Comparison of ENCODE assay signal across 8 mouse cellular contexts in genomic region chr15:96665889-96666288, GRCm38 (mm10). TPM values are rescaled to one million over a fixed set of nuclear protein-coding genes. Genes with fewer than 3 reads are reported as not detected.
DNase-seq lines count a peak whose midpoint lies in the region; ATAC-seq and TF ChIP-seq lines count a peak whose summit lies in the region.

No protein-coding gene starts in this region.

- H3K9ac ChIP-seq in liver, postnatal 0 days (replicated peaks): no peak overlapping the region
- no peak overlapping the region for H3K9ac ChIP-seq in neural tube, embryonic 12.5 days

- WGBS in large intestine, adult 2 months: under 1% methylated on average over 3 of the region's 3 CpGs
- 4% methylated on average over 3 of the region's 3 CpGs for WGBS in liver, postnatal 0 days (ENCODE audit: insufficient replicate concordance)
- WGBS in neural tube, embryonic 12.5 days: 14% methylated on average over 3 of the region's 3 CpGs

- peak overlapping the region; percentile 67 for H3K4me2 ChIP-seq in liver, postnatal 0 days (ENCODE audit: low read depth, low read length)
- H3K4me2 ChIP-seq in neural tube, embryonic 12.5 days (replicated peaks): peak overlapping the region; percentile 43; the same call in 1 of the 2 replicates

- peak; percentile 95 for DNase-seq in brain, adult 2 months (ENCODE audit: low read depth, low spot score)
- peak; percentile 63 to 69 for DNase-seq in heart, postnatal 36 days
- peak; percentile 72 for DNase-seq in large intestine, adult 2 months (ENCODE audit: low read depth, low spot score)
- DNase-seq in liver, postnatal 0 days: peak; percentile 75
- DNase-seq in thymus, postnatal 0 days (ENCODE audit: low spot score): peak; percentile 95

- no peak overlapping the region for H3K4me3 ChIP-seq in E14TG2a.4 (replicated peaks; ENCODE audit: low read length)
- peak overlapping the region; percentile 11; the same call in 1 of the 2 replicates for H3K4me3 ChIP-seq in liver, postnatal 0 days (ENCODE audit: low read depth, low read length)
- H3K4me3 ChIP-seq in neural tube, embryonic 12.5 days: no peak overlapping the region

- intact Hi-C loops in heart, postnatal 36 days (cut with DNase I): loop anchor here (2.0 to 10.0 kb wide), 2 partner anchors 123 to 519 kb away; no protein-coding TSS in a partner anchor

- H3K36me3 ChIP-seq in E14TG2a.4 (ENCODE audit: insufficient read depth, low read length): no peaks in the 10 kb centered on the region
- no peaks in the 10 kb centered on the region for H3K36me3 ChIP-seq in liver, postnatal 0 days (replicated peaks; ENCODE audit: insufficient read depth, low read length)
- no peaks in the 10 kb centered on the region for H3K36me3 ChIP-seq in neural tube, embryonic 12.5 days

- no peaks in the 10 kb centered on the region for H3K9me3 ChIP-seq in E14TG2a.4 (ENCODE audit: low read length)
- no peaks in the 10 kb centered on the region for H3K9me3 ChIP-seq in liver, postnatal 0 days (ENCODE audit: low read length)
- no peaks in the 10 kb centered on the region for H3K9me3 ChIP-seq in neural tube, embryonic 12.5 days

- peaks cover 13% of the 10 kb centered on the region for H3K27me3 ChIP-seq in E14TG2a.4 (ENCODE audit: insufficient read depth, low read length)
- H3K27me3 ChIP-seq in liver, postnatal 0 days (ENCODE audit: insufficient read depth, low read length): no peaks in the 10 kb centered on the region
- no peaks in the 10 kb centered on the region for H3K27me3 ChIP-seq in neural tube, embryonic 12.5 days (replicated peaks)

- no peak for TF ChIP-seq EP300 in liver, postnatal 0 days (IDR thresholded peaks at IDR 0.05; ENCODE audit: low read depth)

- TF ChIP-seq CTCF in E14TG2a.4 (conservative IDR thresholded peaks at IDR 0.05; ENCODE audit: low read length): peak; percentile 62
- peak; percentile 93 for TF ChIP-seq CTCF in liver, postnatal 0 days (IDR thresholded peaks at IDR 0.05; ENCODE audit: low read depth)

- peak; percentile 82 for ATAC-seq in erythroblast, adult 5-6 weeks (replicated peaks; ENCODE audit: low FRiP score, poor library complexity, severe bottlenecking)
- peak; percentile 77 for ATAC-seq in liver, postnatal 0 days
- ATAC-seq in neural tube, embryonic 12.5 days (ENCODE audit: low FRiP score, low read depth): peak; percentile 61; the same call in 1 of the 2 replicates

- no peak overlapping the region for H3K27ac ChIP-seq in liver, postnatal 0 days (ENCODE audit: low read depth)
- H3K27ac ChIP-seq in neural tube, embryonic 12.5 days: no peak overlapping the region

- H3K4me1 ChIP-seq in E14TG2a.4 (replicated peaks; ENCODE audit: low read depth, low read length): peaks cover 17% of the 10 kb centered on the region
- no peaks in the 10 kb centered on the region; the same call in 1 of the 2 replicates for H3K4me1 ChIP-seq in liver, postnatal 0 days (ENCODE audit: insufficient read depth)
- 0 out of 2 replicates have a peak, but pooled peaks cover 7% of the 10 kb centered on the region for H3K4me1 ChIP-seq in neural tube, embryonic 12.5 days

RNA-seq across cellular contexts. Expression of gene Slc38a1, which starts 23.2 kb away (rescaled TPM):
- total RNA-seq in erythroblast, adult 5-6 weeks (2015; ENCODE audit: low replicate concordance): 15.3 and 27.3 TPM in 2 replicates
- 6.6 TPM in 2 replicates for total RNA-seq in erythroblast, adult 5-6 weeks (2017; ENCODE audit: low replicate concordance)
- 10 to 100 TPM; 11.2 to 20.3 TPM for total RNA-seq in heart, postnatal 36 days (2021)
- 17.3 and 30.2 TPM in 2 replicates for polyA plus RNA-seq in large intestine, adult 2 months (2012; rRNA removed)
- 8.4 and 11.3 TPM in 2 replicates for polyA plus RNA-seq in liver, postnatal 0 days (2015; fragmentation: Nextera tagmentation; extraction: Ambion mirVana)
- 151 and 161 TPM in 2 replicates for polyA plus RNA-seq in neural tube, embryonic 12.5 days (2016; fragmentation: Nextera tagmentation; extraction: Ambion mirVana)
- polyA plus RNA-seq in thymus, postnatal 0 days (2015; fragmentation: Nextera tagmentation; extraction: Ambion mirVana): 125 and 126 TPM in 2 replicates

RNA-seq across cellular contexts. Expression of gene Slc38a2, which starts 33.6 kb away (rescaled TPM):
- total RNA-seq in erythroblast, adult 5-6 weeks (2015; ENCODE audit: low replicate concordance): 34.4 and 44.7 TPM in 2 replicates
- total RNA-seq in erythroblast, adult 5-6 weeks (2017; ENCODE audit: low replicate concordance): 22.3 and 29.1 TPM in 2 replicates
- total RNA-seq in heart, postnatal 36 days (2021): 100 to 1,000 TPM; 173 to 251 TPM
- 26.3 and 32.8 TPM in 2 replicates for polyA plus RNA-seq in large intestine, adult 2 months (2012; rRNA removed)
- polyA plus RNA-seq in liver, postnatal 0 days (2015; fragmentation: Nextera tagmentation; extraction: Ambion mirVana): 19.0 and 29.6 TPM in 2 replicates
- 163 and 176 TPM in 2 replicates for polyA plus RNA-seq in neural tube, embryonic 12.5 days (2016; fragmentation: Nextera tagmentation; extraction: Ambion mirVana)
- polyA plus RNA-seq in thymus, postnatal 0 days (2015; fragmentation: Nextera tagmentation; extraction: Ambion mirVana): 94.1 and 95.8 TPM in 2 replicates
